Mouse (Mus musculus): ENCODE results near the gene Synpo2. TPM values are rescaled to one million over a fixed set of nuclear protein-coding genes. Genes with fewer than 3 reads are reported as not detected.

The Synpo2 gene
- polyA plus RNA-seq, 1 experiment: 0.29 TPM

- Histone ChIP-seq H3K27ac (ENCODE audit: insufficient read depth, low read depth, low read length) (no peak overlapping the region), H3K4me1 (ENCODE audit: control insufficient read depth, insufficient read depth, low read length) (peaks cover 5% of the 10 kb centered on the region), H3K4me3 (ENCODE audit: insufficient read depth, low read length) (no peak overlapping the region)
- TF ChIP-seq POLR2A (IDR thresholded peaks at IDR 0.05; ENCODE audit: borderline replicate concordance, low read depth, low read length): no peak
- no peak for TF ChIP-seq CTCF (IDR thresholded peaks at IDR 0.05; ENCODE audit: low read depth, low read length)
Observed at GRCm38 (mm10) chr3:123205485-123205884, 30.5 kb downstream of the Synpo2 start.

DNA sequence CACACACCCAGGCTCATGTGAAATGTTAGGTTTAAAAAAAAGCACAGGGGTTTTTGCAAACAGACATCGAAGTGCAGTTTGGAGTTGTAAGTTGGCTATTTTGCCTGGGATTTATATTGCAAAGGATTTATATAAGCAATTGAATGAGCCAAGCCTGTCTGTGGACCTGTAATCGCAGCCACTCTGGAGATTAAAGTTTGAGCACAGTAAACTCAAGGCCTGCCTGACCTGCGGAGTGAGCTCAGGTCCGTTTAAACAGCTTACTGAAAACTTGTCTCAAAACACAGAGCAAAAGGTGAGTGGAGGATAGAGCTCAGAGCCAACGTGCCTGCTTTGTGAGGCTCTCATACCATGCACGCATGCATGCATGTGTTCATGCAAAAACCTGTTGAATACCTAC, 30.9 kb downstream of the Synpo2 start:
- Histone ChIP-seq H3K27ac (ENCODE audit: insufficient read depth, low read depth, low read length) (no peak overlapping the region), H3K4me1 (ENCODE audit: control insufficient read depth, insufficient read depth, low read length) (peaks cover 5% of the 10 kb centered on the region), H3K4me3 (ENCODE audit: insufficient read depth, low read length) (no peak overlapping the region)
- TF ChIP-seq POLR2A (IDR thresholded peaks at IDR 0.05; ENCODE audit: borderline replicate concordance, low read depth, low read length) (no peak), CTCF (IDR thresholded peaks at IDR 0.05; ENCODE audit: low read depth, low read length) (no peak)

DNA sequence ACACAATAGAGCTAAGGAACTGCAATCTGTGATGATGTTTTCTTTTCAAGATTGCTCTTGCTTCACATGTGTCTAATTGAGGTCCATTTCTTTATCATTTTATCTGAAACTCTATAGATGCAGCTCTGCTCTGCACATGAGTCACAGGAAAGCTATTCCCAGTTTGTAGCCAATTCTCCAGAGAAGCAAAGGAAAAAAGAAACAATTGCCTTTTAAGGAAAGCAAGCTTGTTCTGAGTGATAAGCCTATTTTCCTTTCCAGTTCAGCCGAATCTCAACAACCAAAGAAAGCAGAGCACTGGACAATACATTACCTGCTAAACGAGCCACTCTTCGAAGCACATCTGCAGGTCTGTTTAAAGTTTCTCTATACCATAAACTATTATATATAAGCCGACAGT, 31.3 kb downstream of the Synpo2 start:
- Histone ChIP-seq H3K4me1 (ENCODE audit: control insufficient read depth, insufficient read depth, low read length) (peaks cover 5% of the 10 kb centered on the region), H3K27ac (ENCODE audit: insufficient read depth, low read depth, low read length) (no peak overlapping the region), H3K4me3 (ENCODE audit: insufficient read depth, low read length) (no peak overlapping the region)
- TF ChIP-seq POLR2A (IDR thresholded peaks at IDR 0.05; ENCODE audit: borderline replicate concordance, low read depth, low read length) (no peak), CTCF (IDR thresholded peaks at IDR 0.05; ENCODE audit: low read depth, low read length) (no peak)

DNA sequence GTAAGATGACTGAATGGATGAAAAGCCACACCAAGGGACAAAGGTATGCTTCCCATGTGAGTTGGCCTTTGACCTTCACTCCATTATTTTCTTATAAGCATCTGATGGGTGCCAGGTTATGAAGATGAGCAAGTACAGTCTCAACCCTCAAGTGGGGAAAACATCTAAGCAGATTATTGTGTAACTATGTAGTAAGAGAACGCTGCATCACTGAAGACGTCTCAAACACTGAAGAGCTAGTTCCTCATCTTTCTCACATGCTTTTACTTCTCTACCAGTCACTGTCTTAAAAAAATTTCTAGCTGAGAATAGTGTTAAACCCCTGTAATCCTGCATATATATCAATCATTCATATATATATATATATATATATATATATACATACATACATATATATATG, 34.2 kb downstream of the Synpo2 start:
- no peak overlapping the region for H3K27ac ChIP-seq (ENCODE audit: insufficient read depth, low read depth, low read length)
- TF ChIP-seq POLR2A (IDR thresholded peaks at IDR 0.05; ENCODE audit: borderline replicate concordance, low read depth, low read length): no peak
- TF ChIP-seq CTCF (IDR thresholded peaks at IDR 0.05; ENCODE audit: low read depth, low read length): no peak
- H3K4me1 ChIP-seq (ENCODE audit: control insufficient read depth, insufficient read depth, low read length): peaks cover 5% of the 10 kb centered on the region
- no peak overlapping the region for H3K4me3 ChIP-seq (ENCODE audit: insufficient read depth, low read length)

DNA sequence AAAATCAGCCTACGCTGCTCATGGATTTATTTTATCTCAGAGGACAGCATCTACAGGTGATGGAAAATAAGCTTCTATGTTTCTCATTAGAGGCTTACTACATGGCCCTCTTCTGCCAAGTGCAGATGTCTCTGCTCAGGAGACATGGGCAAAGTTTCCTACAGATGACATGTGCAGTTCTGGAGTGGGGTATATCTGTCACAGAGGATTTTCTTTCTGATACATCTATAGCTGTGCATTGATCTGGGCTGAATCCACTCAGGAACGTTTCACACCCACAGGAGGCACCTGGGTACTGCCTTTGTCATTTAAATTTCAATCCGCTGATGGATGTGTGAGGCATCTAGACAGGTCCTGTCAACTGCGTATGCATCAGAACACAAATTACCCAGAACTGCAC, 42.2 kb downstream of the Synpo2 start:
- Histone ChIP-seq H3K4me1 (ENCODE audit: control insufficient read depth, insufficient read depth, low read length) (no peaks in the 10 kb centered on the region), H3K27ac (ENCODE audit: insufficient read depth, low read depth, low read length) (no peak overlapping the region), H3K4me3 (ENCODE audit: insufficient read depth, low read length) (no peak overlapping the region)
- TF ChIP-seq POLR2A (IDR thresholded peaks at IDR 0.05; ENCODE audit: borderline replicate concordance, low read depth, low read length): no peak

GRCm38 (mm10) chr3:123191602-123192001, 44.3 kb downstream of the Synpo2 start:
- Histone ChIP-seq H3K4me1 (ENCODE audit: control insufficient read depth, insufficient read depth, low read length) (no peaks in the 10 kb centered on the region), H3K27ac (ENCODE audit: insufficient read depth, low read depth, low read length) (no peak overlapping the region), H3K4me3 (ENCODE audit: insufficient read depth, low read length) (no peak overlapping the region)
- TF ChIP-seq POLR2A (IDR thresholded peaks at IDR 0.05; ENCODE audit: borderline replicate concordance, low read depth, low read length) (no peak), CTCF (IDR thresholded peaks at IDR 0.05; ENCODE audit: low read depth, low read length) (no peak)

DNA sequence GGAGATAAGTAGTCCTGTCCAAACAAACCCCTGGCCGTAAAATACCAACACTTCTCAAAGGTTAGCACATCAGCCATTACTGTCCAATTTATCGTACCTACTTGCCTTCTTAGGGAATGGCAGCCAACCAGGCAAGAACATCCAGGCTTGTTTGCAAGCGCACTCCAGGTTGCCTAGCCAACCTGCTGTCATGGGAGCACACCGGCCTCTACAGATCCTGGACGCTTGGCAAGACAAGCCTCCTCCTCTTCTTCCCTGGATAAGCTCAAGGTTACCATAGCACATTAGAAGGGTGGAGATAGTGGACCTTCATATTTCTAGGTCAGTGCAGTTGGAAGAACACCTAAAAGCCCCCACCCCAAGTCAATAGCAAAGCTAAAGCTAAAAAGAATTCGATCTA, 45.6 kb downstream of the Synpo2 start:
- H3K27ac ChIP-seq (ENCODE audit: insufficient read depth, low read depth, low read length): no peak overlapping the region
- TF ChIP-seq POLR2A (IDR thresholded peaks at IDR 0.05; ENCODE audit: borderline replicate concordance, low read depth, low read length): no peak
- no peak for TF ChIP-seq CTCF (IDR thresholded peaks at IDR 0.05; ENCODE audit: low read depth, low read length)
- H3K4me1 ChIP-seq (ENCODE audit: control insufficient read depth, insufficient read depth, low read length): no peaks in the 10 kb centered on the region
- no peak overlapping the region for H3K4me3 ChIP-seq (ENCODE audit: insufficient read depth, low read length)

DNA sequence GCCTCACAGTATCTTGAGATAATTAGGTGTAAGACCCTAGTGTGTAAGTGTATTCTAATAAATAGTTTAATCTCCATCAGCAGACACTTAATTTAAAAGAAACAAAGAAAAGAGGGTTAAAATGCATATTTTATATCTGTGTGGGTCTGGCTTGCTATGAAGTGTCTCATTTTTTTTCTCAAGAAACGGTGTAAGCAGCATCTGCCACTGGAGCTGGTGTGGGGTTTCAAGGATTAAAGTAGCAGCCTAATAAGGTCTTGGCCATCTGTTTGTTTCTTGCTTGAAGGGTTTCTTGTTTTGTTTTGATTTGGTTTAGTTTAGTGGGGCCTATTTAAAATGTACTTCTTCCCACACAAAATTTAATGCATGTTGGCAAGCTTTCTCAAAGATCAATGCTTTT, 46.1 kb downstream of the Synpo2 start:
- no peak for TF ChIP-seq POLR2A (IDR thresholded peaks at IDR 0.05; ENCODE audit: borderline replicate concordance, low read depth, low read length)
- no peak for TF ChIP-seq CTCF (IDR thresholded peaks at IDR 0.05; ENCODE audit: low read depth, low read length)
- Histone ChIP-seq H3K4me3 (ENCODE audit: insufficient read depth, low read length) (no peak overlapping the region), H3K27ac (ENCODE audit: insufficient read depth, low read depth, low read length) (no peak overlapping the region), H3K4me1 (ENCODE audit: control insufficient read depth, insufficient read depth, low read length) (no peaks in the 10 kb centered on the region)

DNA sequence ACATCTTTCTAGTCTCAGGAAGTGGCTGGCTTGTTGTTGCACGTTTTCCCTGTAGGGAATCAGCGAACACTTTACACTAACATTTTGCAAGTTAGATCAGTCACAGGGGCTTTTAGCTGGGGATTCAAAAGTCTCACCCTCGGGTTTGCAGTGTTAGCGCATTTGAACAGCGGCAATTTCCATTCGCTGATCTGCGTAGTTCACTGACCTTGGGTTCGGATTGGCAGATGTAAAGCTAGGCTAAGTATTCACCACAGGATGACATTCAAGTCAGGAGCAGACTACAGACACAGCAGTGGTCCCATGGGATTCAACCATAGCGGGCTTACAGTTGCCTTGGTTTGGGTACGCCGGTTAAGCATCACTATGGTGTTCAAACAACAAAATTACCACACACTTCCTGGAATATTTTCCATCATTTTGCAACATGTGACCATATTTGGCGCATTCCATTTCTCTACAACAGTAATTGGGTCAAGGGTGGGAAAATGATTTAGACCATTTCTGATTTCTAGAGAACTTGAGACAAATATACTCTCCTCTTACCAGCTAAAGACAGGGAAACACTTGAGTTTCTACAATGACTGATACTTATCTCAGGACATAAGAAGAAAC, 47.2 kb downstream of the Synpo2 start:
- TF ChIP-seq CTCF (IDR thresholded peaks at IDR 0.05; ENCODE audit: low read depth, low read length) (no peak), POLR2A (IDR thresholded peaks at IDR 0.05; ENCODE audit: borderline replicate concordance, low read depth, low read length) (no peak)
- H3K27ac ChIP-seq (ENCODE audit: insufficient read depth, low read depth, low read length): no peak overlapping the region
- no peak overlapping the region for H3K4me3 ChIP-seq (ENCODE audit: insufficient read depth, low read length)

GRCm38 (mm10) chr3:123187370-123188124, 48.4 kb downstream of the Synpo2 start:
- Histone ChIP-seq H3K27ac (ENCODE audit: insufficient read depth, low read depth, low read length) (no peak overlapping the region), H3K4me3 (ENCODE audit: insufficient read depth, low read length) (no peak overlapping the region), H3K4me1 (ENCODE audit: control insufficient read depth, insufficient read depth, low read length) (no peaks in the 10 kb centered on the region)
- no peak for TF ChIP-seq CTCF (IDR thresholded peaks at IDR 0.05; ENCODE audit: low read depth, low read length)
- TF ChIP-seq POLR2A (IDR thresholded peaks at IDR 0.05; ENCODE audit: borderline replicate concordance, low read depth, low read length): no peak

More for the DNA sequence above, 47.2 kb downstream of the Synpo2 start:
- H3K4me1 ChIP-seq (ENCODE audit: control insufficient read depth, insufficient read depth, low read length): no peaks in the 10 kb centered on the region

Measured in bone marrow macrophage, adult 2 months (primary cell).